Mouse (Mus musculus): ENCODE results near the gene Hoxa7. TPM values are rescaled to one million over a fixed set of nuclear protein-coding genes. Genes with fewer than 3 reads are reported as not detected.

Hoxa7 gene
- polyA plus RNA-seq, 1 experiment from 2014 or later = 14.9 TPM

- WGBS = 1% methylated on average over 24 of the region's 24 CpGs
- peaks cover 3% of the 10 kb centered on the region for H3K4me1 ChIP-seq (replicated peaks)
- no peak overlapping the region for H3K9ac ChIP-seq
- H3K9me3 ChIP-seq = no peaks in the 10 kb centered on the region
- no peak overlapping the region for H3K27ac ChIP-seq
- no peak for ATAC-seq (ENCODE audit: low FRiP score)
- peaks cover 96% of the 10 kb centered on the region for H3K27me3 ChIP-seq
- H3K4me2 ChIP-seq = no peak overlapping the region
- no peak overlapping the region for H3K4me3 ChIP-seq
- no peaks in the 10 kb centered on the region for H3K36me3 ChIP-seq
Measured at GRCm38 (mm10) chr6:52262463-52263320, 41.0 kb upstream of the Hoxa7 start.

GRCm38 (mm10) chr6:52261751-52262462 is 40.3 kb upstream of the Hoxa7 start:
- Histone ChIP-seq H3K36me3 (no peaks in the 10 kb centered on the region), H3K4me2 (no peak overlapping the region), H3K9ac (no peak overlapping the region), H3K27ac (no peak overlapping the region), H3K9me3 (no peaks in the 10 kb centered on the region), H3K4me1 (replicated peaks) (peaks cover 3% of the 10 kb centered on the region), H3K27me3 (peaks cover 97% of the 10 kb centered on the region), H3K4me3 (no peak overlapping the region)
- WGBS = 1% methylated on average over 9 of the region's 9 CpGs
- no peak for ATAC-seq (ENCODE audit: low FRiP score)

- H3K4me1 ChIP-seq (replicated peaks) = peaks cover 3% of the 10 kb centered on the region
- H3K27ac ChIP-seq = no peak within 1 kb of the TSS
- under 1% methylated on average over 31 of the region's 72 CpGs for WGBS
- H3K27me3 ChIP-seq = peaks cover 96% of the 10 kb centered on the region
- H3K36me3 ChIP-seq = no peaks in the 10 kb centered on the region
- no peak within 1 kb of the TSS for H3K9ac ChIP-seq
- peak within 1 kb of the TSS; percentile 18 for H3K4me3 ChIP-seq
- peak within 1 kb of the TSS; percentile 40 for H3K4me2 ChIP-seq
- no peak for ATAC-seq (ENCODE audit: low FRiP score)
- no peaks in the 10 kb centered on the region for H3K9me3 ChIP-seq
Measured at GRCm38 (mm10) chr6:52260654-52261575, 39.3 kb upstream of the Hoxa7 start, which contains the start of gene Hoxa13. TSS of gene Hoxa13 (minus strand) at chr6:52260880.

- Histone ChIP-seq H3K27me3 (peaks cover 96% of the 10 kb centered on the region), H3K4me1 (replicated peaks) (peaks cover 3% of the 10 kb centered on the region), H3K36me3 (no peaks in the 10 kb centered on the region), H3K4me2 (0 out of 2 replicates have a peak overlapping the region, but pooled peaks have one; percentile 11), H3K27ac (no peak overlapping the region), H3K9ac (no peak overlapping the region), H3K9me3 (no peaks in the 10 kb centered on the region), H3K4me3 (peak overlapping the region; percentile 18)
- no peak for ATAC-seq (ENCODE audit: low FRiP score)
- WGBS = under 1% methylated on average over 39 of the region's 39 CpGs
Measured at GRCm38 (mm10) chr6:52259811-52260261, 38.2 kb upstream of the Hoxa7 start.

- Histone ChIP-seq H3K9ac (no peak overlapping the region), H3K27ac (no peak overlapping the region), H3K4me2 (no peak overlapping the region), H3K4me1 (replicated peaks) (peaks cover 3% of the 10 kb centered on the region), H3K9me3 (no peaks in the 10 kb centered on the region), H3K27me3 (peaks cover 93% of the 10 kb centered on the region), H3K36me3 (no peaks in the 10 kb centered on the region), H3K4me3 (no peak overlapping the region)
- WGBS = 1% methylated on average over 24 of the region's 25 CpGs
- ATAC-seq (ENCODE audit: low FRiP score) = no peak
Measured at GRCm38 (mm10) chr6:52259081-52259790, 37.6 kb upstream of the Hoxa7 start.

- no peaks in the 10 kb centered on the region for H3K9me3 ChIP-seq
- under 1% methylated on average over 6 of the region's 6 CpGs for WGBS
- H3K4me1 ChIP-seq (replicated peaks) = peaks cover 3% of the 10 kb centered on the region
- H3K4me3 ChIP-seq = no peak overlapping the region
- H3K27me3 ChIP-seq = peaks cover 93% of the 10 kb centered on the region
- no peak overlapping the region for H3K9ac ChIP-seq
- H3K4me2 ChIP-seq = no peak overlapping the region
- no peaks in the 10 kb centered on the region for H3K36me3 ChIP-seq
- ATAC-seq (ENCODE audit: low FRiP score) = no peak
- no peak overlapping the region for H3K27ac ChIP-seq
Measured at GRCm38 (mm10) chr6:52256956-52257355, 35.3 kb upstream of the Hoxa7 start.

- no peak for ATAC-seq (ENCODE audit: low FRiP score)
- H3K36me3 ChIP-seq = no peaks in the 10 kb centered on the region
- 1% methylated on average over 59 of the region's 59 CpGs for WGBS
- H3K27me3 ChIP-seq = peaks cover 93% of the 10 kb centered on the region
- no peaks in the 10 kb centered on the region for H3K9me3 ChIP-seq
- H3K9ac ChIP-seq = no peak overlapping the region
- no peak overlapping the region for H3K4me2 ChIP-seq
- H3K27ac ChIP-seq = no peak overlapping the region
- H3K4me1 ChIP-seq (replicated peaks) = no peaks in the 10 kb centered on the region
- H3K4me3 ChIP-seq = no peak overlapping the region
Measured at GRCm38 (mm10) chr6:52253511-52254500, 32.2 kb upstream of the Hoxa7 start.

- Histone ChIP-seq H3K9me3 (no peaks in the 10 kb centered on the region), H3K36me3 (no peaks in the 10 kb centered on the region), H3K4me1 (replicated peaks) (no peaks in the 10 kb centered on the region), H3K4me2 (no peak overlapping the region), H3K4me3 (no peak overlapping the region), H3K9ac (no peak overlapping the region), H3K27ac (no peak overlapping the region), H3K27me3 (peaks cover 94% of the 10 kb centered on the region)
- under 1% methylated on average over 34 of the region's 35 CpGs for WGBS
- no peak for ATAC-seq (ENCODE audit: low FRiP score)
Measured at GRCm38 (mm10) chr6:52252775-52253376, 31.2 kb upstream of the Hoxa7 start.

GRCm38 (mm10) chr6:52252016-52252774 is 30.5 kb upstream of the Hoxa7 start:
- WGBS = 1% methylated on average over 24 of the region's 24 CpGs
- H3K27ac ChIP-seq = no peak overlapping the region

More at GRCm38 (mm10) chr6:52252016-52252774, 30.5 kb upstream of the Hoxa7 start:
- Histone ChIP-seq H3K9me3 (no peaks in the 10 kb centered on the region), H3K4me3 (no peak overlapping the region), H3K9ac (no peak overlapping the region), H3K4me1 (replicated peaks) (no peaks in the 10 kb centered on the region), H3K36me3 (no peaks in the 10 kb centered on the region), H3K27me3 (peaks cover 95% of the 10 kb centered on the region), H3K4me2 (no peak overlapping the region)
- no peak for ATAC-seq (ENCODE audit: low FRiP score)
